16 mouse cellular contexts compared by ENCODE assay signal in the genomic region with DNA sequence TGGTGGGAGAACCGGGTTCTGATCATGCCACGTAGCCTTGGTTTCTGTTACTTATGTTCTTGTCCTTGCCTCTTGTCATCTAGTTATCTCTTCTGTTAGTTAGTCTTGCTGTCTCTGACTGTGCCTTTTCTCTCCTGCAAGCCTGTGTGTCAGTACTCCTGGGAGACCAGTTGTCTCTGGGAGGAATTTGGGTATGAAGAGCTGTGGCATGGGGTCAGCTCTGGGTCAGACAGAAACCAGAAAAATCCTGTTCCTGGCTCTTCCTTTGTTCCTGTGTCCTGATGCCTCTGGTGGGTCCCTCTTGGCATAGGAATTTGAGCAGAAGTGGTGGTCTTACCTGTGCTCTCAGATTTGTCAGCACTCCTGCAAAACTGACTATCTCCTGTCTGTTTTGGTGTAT.
"Had no signal": no experiment of that assay in that cellular context is flagged by ENCODE, and none has a peak within 500 bp of the region (broad histone marks: within the 10 kb centered on the region; RNA-seq: fewer than 3 reads in every experiment).

No protein-coding gene starts in this region.

- H3K27me3 ChIP-seq: neural tube, embryonic 13.5 days; neural tube, embryonic 15.5 days; stomach, embryonic 15.5 days had no signal

- H3K36me3 ChIP-seq: neural tube, embryonic 13.5 days; neural tube, embryonic 15.5 days; stomach, embryonic 15.5 days had no signal

- H3K4me3 ChIP-seq: neural tube, embryonic 13.5 days; neural tube, embryonic 15.5 days; stomach, embryonic 15.5 days had no signal

- DNase-seq: retina, postnatal 1 day; right cerebral cortex, adult 18-20 months; right cerebral cortex, postnatal 14 days; right cerebral cortex, postnatal 25 days; right cerebral cortex, postnatal 4 days; spleen, adult 18-20 months; thymus, adult 18-20 months; thymus, adult 2 months; thymus, postnatal 14 days; thymus, postnatal 25 days; thymus, postnatal 36 days; thymus, postnatal 4 days had no signal

- H3K9me3 ChIP-seq: neural tube, embryonic 13.5 days; neural tube, embryonic 15.5 days; stomach, embryonic 15.5 days had no signal

- H3K4me1 ChIP-seq: neural tube, embryonic 13.5 days; neural tube, embryonic 15.5 days; stomach, embryonic 15.5 days had no signal

- H3K27ac ChIP-seq: neural tube, embryonic 13.5 days; neural tube, embryonic 15.5 days; stomach, embryonic 15.5 days; stomach, postnatal 0 days had no signal
